Mouse (Mus musculus) intestine, embryonic 16.5 days (tissue): Measurements from ENCODE around the gene Zscan29. TPM values are rescaled to one million over a fixed set of nuclear protein-coding genes. Genes with fewer than 3 reads are reported as not detected.

Source experiments
- ATAC-seq: fragments of 200-750 bp; cut with Nextera tagmentation; 2 replicates; pipeline ENCODE4 v1.8.0; 2017; ENCODE audit warnings: moderate TSS enrichment, moderate library complexity
- H3K27ac ChIP-seq: fragments of 300-500 bp; sonication (generic); 2 replicates; pipeline ENCODE4 v1.5.1; 2014; ENCODE audit warnings: mild to moderate bottlenecking, low read length
- H3K27me3 ChIP-seq: fragments of 300-500 bp; sonication (generic); replicated peaks from 2 replicates; pipeline ENCODE4 v1.6.1; 2014; ENCODE audit warnings: low read length, control low read depth, mixed read lengths; ENCODE audit not compliant: control insufficient read depth, insufficient read depth
- H3K36me3 ChIP-seq: fragments of 300-500 bp; sonication (generic); 2 replicates; pipeline ENCODE4 v1.6.1; 2014; ENCODE audit warnings: low read length, control low read depth; ENCODE audit not compliant: control insufficient read depth, insufficient read depth
- H3K4me1 ChIP-seq: fragments of 300-500 bp; sonication (generic); 2 replicates; pipeline ENCODE4 v1.6.1; 2014; ENCODE audit warnings: low read length, control low read depth, mixed read lengths; ENCODE audit not compliant: control insufficient read depth, insufficient read depth
- H3K4me2 ChIP-seq: fragments of 300-500 bp; sonication (generic); 2 replicates; pipeline ENCODE4 v1.6.1; 2014; ENCODE audit warnings: low read depth, low read length, control low read depth
- H3K4me3 ChIP-seq: fragments of 300-500 bp; sonication (generic); 2 replicates; pipeline ENCODE4 v1.5.1; 2014; ENCODE audit warnings: mild to moderate bottlenecking, low read length
- H3K9ac ChIP-seq: fragments of 300-500 bp; sonication (generic); 2 replicates; pipeline ENCODE4 v1.6.1; 2014; ENCODE audit warnings: low read depth, low read length
- H3K9me3 ChIP-seq: fragments of 300-500 bp; sonication (generic); 2 replicates; pipeline ENCODE4 v1.6.1; 2016; ENCODE audit warnings: low read length, control low read depth; ENCODE audit not compliant: control insufficient read depth
- WGBS: fragments of 180-500 bp; shearing (Covaris S2); extraction: QIAGEN DNeasy Blood & Tissue Kit; methylation state at CpG from one replicate; pipeline ENCODE4 v1.1.7; 2014; 5-methylcytosine and 5-hydroxymethylcytosine counted together
- polyA plus RNA-seq: library from polyadenylated mRNA; unstranded; fragments of >200 nt; fragmentation: Nextera tagmentation; extraction: Ambion mirVana; gene quantifications from 2 replicates; pipeline ENCODE4 v1.2.1, GENCODE M21; 2015

Gene Zscan29
- polyA plus RNA-seq, 1 experiment from 2014 or later, result 8.3 TPM

DNA sequence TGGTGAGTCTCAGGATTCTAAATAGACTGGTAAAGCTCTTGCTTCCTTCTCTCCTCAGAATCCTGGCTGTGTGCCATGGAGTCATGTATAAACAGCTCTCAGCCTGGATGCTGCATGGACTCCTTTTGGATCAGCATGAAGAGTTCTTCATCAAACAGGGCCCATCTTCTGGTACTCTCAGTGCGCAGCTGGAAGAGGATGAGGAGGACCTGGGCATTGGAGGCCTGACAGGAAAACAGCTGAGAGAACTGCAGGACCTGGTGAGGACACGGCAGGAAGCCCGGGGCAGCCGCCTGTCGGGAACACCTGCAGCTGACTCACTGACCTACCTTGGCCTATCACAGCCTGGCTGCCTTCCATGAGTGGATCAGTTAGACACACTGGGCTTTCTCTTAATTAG lies 12.5 kb upstream of the Zscan29 start:
- H3K27ac ChIP-seq, result no peak overlapping the region
- H3K4me3 ChIP-seq, result no peak overlapping the region
- 80% methylated on average over 5 of the region's 5 CpGs for WGBS
- no peak overlapping the region for H3K9ac ChIP-seq
- no peak for ATAC-seq
- peaks cover 2% of the 10 kb centered on the region for H3K36me3 ChIP-seq
- H3K4me2 ChIP-seq, result no peak overlapping the region
- no peaks in the 10 kb centered on the region for H3K9me3 ChIP-seq
- no peaks in the 10 kb centered on the region for H3K27me3 ChIP-seq
- no peaks in the 10 kb centered on the region for H3K4me1 ChIP-seq

DNA sequence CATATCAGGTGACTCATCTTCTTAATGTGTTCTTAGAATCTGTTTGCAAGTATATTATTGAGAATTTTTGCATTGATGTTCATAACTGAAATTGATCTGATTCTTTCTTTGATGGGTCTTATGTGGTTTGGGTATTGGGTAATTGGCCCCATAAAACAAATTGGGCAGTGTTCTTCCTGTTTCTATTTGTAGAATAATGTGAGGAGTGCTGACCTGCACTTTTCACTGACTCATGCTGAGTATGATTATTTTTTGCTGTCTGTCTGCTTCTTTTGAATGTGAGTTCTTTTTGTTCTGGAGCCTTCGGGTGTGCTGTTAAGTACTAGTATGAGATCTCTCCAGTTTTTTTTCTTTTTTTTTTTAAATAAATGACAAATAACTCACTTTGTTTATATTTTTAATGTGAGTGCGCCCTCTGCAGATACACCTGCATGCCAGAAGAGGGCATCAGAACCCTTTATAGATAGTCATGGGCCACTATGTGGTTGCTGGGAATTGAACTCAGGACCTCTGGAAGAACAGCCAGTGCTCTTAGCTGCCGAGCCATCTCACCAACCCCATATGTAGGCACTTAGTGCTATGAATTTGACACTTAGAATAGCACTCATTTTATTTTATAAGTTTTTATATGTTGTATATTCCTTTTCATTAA lies 8.0 kb upstream of the Zscan29 start:
- Histone ChIP-seq H3K4me1 (no peaks in the 10 kb centered on the region), H3K9me3 (no peaks in the 10 kb centered on the region), H3K4me2 (no peak overlapping the region), H3K27me3 (no peaks in the 10 kb centered on the region), H3K4me3 (no peak overlapping the region), H3K36me3 (peaks cover 15% of the 10 kb centered on the region), H3K27ac (no peak overlapping the region), H3K9ac (no peak overlapping the region)
- no peak for ATAC-seq
- 95% methylated on average over 3 of the region's 3 CpGs for WGBS

DNA sequence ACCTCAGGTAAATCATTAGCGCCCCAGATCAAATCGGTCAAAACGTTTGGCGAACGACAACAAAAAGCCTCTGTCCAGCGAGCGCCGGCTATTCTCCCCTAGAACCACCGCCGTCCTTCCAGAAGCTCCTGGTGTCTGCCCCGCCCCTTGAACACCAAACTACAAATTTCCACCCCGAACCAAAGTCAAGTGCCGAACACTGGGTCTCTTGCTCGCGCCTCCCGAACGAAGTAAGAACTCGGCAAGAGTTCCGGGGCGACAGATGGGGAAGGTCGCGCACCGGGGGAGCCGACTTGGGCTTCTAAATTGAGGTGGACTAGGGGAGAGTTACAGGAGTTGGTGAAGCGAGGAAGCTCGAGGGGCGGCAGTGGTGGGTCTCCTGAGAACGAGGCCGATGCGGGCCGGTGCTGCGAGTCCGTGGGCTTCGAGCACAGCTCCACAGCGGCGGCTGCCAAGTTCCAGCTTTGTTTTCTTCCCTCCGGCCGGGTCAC lies 399 bp downstream of the Zscan29 start, which contains the start of gene Tubgcp4:
Gene Tubgcp4, plus strand, starts transcription at position 174 of the 491 bp plus-strand sequence.
- Histone ChIP-seq H3K36me3 (peaks cover 9% of the 10 kb centered on the region), H3K27me3 (no peaks in the 10 kb centered on the region), H3K4me2 (peak within 1 kb of the TSS; percentile 86), H3K9me3 (no peaks in the 10 kb centered on the region), H3K27ac (peak within 1 kb of the TSS; percentile 90), H3K4me3 (peak within 1 kb of the TSS; percentile 88), H3K4me1 (peaks cover 14% of the 10 kb centered on the region), H3K9ac (peak within 1 kb of the TSS; percentile 90)
- under 1% methylated on average over 38 of the region's 38 CpGs for WGBS
- peak; percentile 64 for ATAC-seq

DNA sequence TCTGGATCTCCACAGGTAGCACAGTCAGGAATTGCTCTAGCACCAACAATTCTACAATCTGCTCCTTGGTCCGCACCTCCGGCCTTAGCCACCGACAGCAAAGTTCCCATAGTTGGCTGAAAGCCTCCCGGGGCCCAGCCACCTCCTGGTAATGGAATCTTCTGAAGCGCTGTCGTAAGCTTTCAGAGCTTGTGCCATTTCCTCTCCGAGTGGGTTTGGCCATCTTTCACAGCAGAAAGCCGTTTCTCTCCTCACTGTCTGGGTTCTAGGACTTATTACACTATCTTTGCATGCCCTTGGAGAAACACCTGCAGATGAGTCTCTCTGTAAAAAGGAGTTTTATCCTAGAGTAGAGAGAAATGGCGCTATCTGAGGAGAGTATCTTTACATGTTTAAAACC lies 1.0 kb downstream of the Zscan29 start:
- no peak for ATAC-seq
- WGBS, result 3% methylated on average over 9 of the region's 9 CpGs
- peak overlapping the region; percentile 86 for H3K4me2 ChIP-seq
- H3K4me3 ChIP-seq, result peak overlapping the region; percentile 88
- no peaks in the 10 kb centered on the region for H3K9me3 ChIP-seq
- H3K27ac ChIP-seq, result peak overlapping the region; percentile 90
- peaks cover 14% of the 10 kb centered on the region for H3K4me1 ChIP-seq
- H3K9ac ChIP-seq, result peak overlapping the region; percentile 90
- no peaks in the 10 kb centered on the region for H3K27me3 ChIP-seq
- peaks cover 6% of the 10 kb centered on the region; the same call in 1 of the 2 replicates for H3K36me3 ChIP-seq

DNA sequence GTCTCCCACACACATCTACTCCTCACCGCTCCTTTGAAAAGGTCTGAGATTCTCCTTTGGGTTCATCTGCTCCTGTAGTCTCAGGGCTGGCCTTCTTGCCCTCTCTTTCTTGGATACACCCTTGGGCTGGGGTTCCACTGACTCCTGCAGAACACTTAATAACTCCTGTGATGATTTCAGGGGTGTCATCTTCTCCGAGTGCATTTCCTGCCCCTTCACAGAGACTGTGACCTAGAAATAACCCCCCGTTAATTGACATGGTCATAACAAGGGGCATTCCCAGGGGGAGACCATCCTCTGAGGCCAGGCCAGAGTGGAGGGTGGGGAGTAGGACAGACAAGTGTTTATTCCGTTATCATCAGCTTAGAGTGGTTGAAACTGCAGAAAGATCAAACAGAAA lies 1.8 kb downstream of the Zscan29 start:
- Histone ChIP-seq H3K27me3 (no peaks in the 10 kb centered on the region), H3K4me1 (peaks cover 14% of the 10 kb centered on the region), H3K36me3 (peaks cover 6% of the 10 kb centered on the region; the same call in 1 of the 2 replicates), H3K4me2 (peak overlapping the region; percentile 86), H3K9ac (peak overlapping the region; percentile 90), H3K9me3 (no peaks in the 10 kb centered on the region), H3K4me3 (peak overlapping the region; percentile 88), H3K27ac (no peak overlapping the region)
- ATAC-seq, result no peak
- 38% methylated on average over 4 of the region's 4 CpGs for WGBS

DNA sequence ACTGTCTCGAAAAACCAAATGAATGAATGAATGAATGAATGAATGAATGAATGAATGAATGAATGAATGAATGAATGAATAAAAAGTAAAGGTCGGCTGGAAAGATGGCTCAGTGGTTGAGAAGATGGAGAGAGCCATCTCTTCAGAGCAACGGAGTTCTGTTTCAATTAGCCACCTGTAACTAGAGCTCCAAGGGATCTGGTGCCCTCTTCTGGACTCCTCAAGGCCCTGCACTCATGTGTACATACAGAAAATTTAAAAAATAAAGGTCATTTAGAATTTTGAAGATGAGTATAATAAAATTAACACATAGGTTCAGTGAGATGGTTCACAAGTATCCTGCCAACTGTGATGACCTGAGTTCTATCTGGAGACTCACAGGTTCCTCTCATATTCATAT lies 17.8 kb downstream of the Zscan29 start:
- ATAC-seq, result no peak
- no peak overlapping the region for H3K4me3 ChIP-seq
- 87% methylated on average over 3 of the region's 3 CpGs for WGBS
- no peaks in the 10 kb centered on the region for H3K9me3 ChIP-seq
- no peak overlapping the region for H3K4me2 ChIP-seq
- no peak overlapping the region for H3K9ac ChIP-seq
- no peak overlapping the region for H3K27ac ChIP-seq
- no peaks in the 10 kb centered on the region for H3K27me3 ChIP-seq
- H3K36me3 ChIP-seq, result 0 out of 2 replicates have a peak, but pooled peaks cover 3% of the 10 kb centered on the region
- no peaks in the 10 kb centered on the region for H3K4me1 ChIP-seq

DNA sequence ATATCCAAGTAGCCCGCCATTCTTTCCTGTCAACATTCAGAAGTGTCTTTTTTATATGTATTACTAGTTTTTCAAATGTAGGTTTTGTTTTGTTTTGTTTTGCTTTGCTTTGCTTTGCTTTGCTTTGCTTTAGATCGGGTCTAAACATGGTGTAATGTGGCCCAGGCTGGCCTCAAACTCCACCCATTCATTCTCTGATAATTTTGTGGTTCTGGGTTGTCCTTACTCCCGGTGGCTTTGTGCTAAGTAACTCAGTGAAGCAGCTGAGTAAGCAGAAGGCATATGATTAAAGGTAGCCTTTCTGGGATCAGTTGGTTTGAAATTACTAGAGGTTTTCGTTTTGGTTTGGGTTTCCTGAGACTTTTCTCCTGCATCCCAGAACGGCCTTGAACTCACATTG lies 21.2 kb downstream of the Zscan29 start:
- H3K27ac ChIP-seq, result no peak overlapping the region
- no peak overlapping the region for H3K9ac ChIP-seq
- no peaks in the 10 kb centered on the region for H3K4me1 ChIP-seq
- no peaks in the 10 kb centered on the region for H3K9me3 ChIP-seq
- H3K36me3 ChIP-seq, result peaks cover 3% of the 10 kb centered on the region; the same call in 1 of the 2 replicates
- WGBS, result 87% methylated on average over 5 of the region's 5 CpGs
- H3K4me2 ChIP-seq, result no peak overlapping the region
- no peak for ATAC-seq
- H3K27me3 ChIP-seq, result no peaks in the 10 kb centered on the region
- no peak overlapping the region for H3K4me3 ChIP-seq

DNA sequence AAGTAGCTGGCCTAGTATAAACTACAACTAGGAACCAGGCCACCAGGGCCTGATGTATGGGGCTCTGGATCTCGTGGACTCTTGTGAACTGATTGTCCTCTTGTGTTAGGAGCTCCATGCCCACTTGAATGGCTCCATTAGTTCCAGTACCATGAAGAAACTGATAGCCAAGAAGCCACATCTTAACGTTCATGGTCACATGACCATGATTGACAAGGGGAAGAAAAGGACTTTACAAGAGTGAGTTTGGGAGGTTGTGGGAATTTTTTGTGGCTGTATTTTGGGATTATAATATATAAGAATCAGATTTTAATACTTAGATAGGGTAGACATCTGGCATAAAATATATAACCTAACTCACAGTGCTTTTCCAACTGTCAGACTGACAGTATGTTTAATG lies 28.5 kb downstream of the Zscan29 start:
- 82% methylated on average over 2 of the region's 2 CpGs for WGBS
- H3K36me3 ChIP-seq, result peaks cover 6% of the 10 kb centered on the region

DNA sequence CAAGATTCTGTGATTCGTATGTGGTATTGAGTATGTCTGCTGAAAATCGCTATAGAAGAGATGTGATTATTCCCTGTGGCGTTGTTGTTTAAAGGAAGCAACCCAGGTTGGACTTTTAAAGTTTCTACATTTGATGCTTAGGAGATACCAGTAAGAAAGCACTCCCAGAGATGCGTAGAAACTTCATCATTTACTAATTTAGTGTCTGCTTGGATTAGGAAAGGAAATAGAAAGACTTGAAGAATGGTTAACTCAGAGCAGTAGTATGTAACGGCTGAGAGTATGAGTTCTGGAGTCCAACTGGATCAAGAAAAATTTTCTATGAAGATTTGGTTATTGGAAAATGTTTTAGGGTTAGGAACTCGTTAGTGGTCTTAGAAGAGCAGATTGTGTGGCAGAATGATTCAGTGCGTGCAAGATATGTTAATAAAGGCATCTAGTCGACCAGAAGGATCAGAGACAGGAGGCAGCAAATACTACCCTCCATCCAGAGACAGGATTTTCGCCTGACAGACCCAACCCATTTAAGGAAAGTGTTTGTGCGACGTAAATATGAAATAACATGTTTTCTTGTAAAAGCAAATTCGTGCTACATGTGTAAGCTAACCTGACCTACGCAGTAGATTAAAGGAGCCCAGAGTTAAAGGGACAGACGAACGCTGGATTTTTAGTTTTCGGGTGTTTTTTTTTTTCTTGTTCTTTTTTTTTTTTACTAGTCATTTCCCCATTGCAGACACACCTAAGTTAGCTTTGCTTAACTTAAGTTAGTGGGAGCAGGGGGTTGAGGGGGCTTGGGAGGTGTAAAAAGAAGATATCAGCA lies 29.5 kb downstream of the Zscan29 start:
- 69% methylated on average over 16 of the region's 16 CpGs for WGBS
- H3K36me3 ChIP-seq, result peaks cover 6% of the 10 kb centered on the region

More for the DNA sequence above, 28.5 kb downstream of the Zscan29 start:
- H3K9ac ChIP-seq, result no peak overlapping the region
- H3K4me1 ChIP-seq, result peaks cover 15% of the 10 kb centered on the region
- no peaks in the 10 kb centered on the region for H3K27me3 ChIP-seq
- no peak overlapping the region for H3K4me2 ChIP-seq
- no peak for ATAC-seq
- no peak overlapping the region for H3K4me3 ChIP-seq
- H3K9me3 ChIP-seq, result no peaks in the 10 kb centered on the region
- H3K27ac ChIP-seq, result no peak overlapping the region

More for the DNA sequence above, 29.5 kb downstream of the Zscan29 start:
- Histone ChIP-seq H3K27ac (peak overlapping the region; percentile 99), H3K4me3 (peak overlapping the region; percentile 73), H3K4me1 (peaks cover 15% of the 10 kb centered on the region), H3K9ac (peak overlapping the region; percentile 95), H3K9me3 (no peaks in the 10 kb centered on the region), H3K4me2 (peak overlapping the region; percentile 88), H3K27me3 (no peaks in the 10 kb centered on the region)
- no peak for ATAC-seq
